Mouse (Mus musculus) frontal cortex, postnatal 14 days (tissue): Measurements from ENCODE around the gene Gm4787.
A peak's percentile ranks its signal among the peaks of the same experiment; 100 is the strongest.
"Not testable (repeated sequence)": the region's sequence is repeated elsewhere in the genome, so short reads cannot be mapped to it uniquely, and the experiment has no call there.

Source experiments
- DNase-seq, 2 experiments: peaks; one replicate each; pipeline ENCODE4 v3.0.0; 2022; ENCODE audit warnings: low spot score in 2 of 2

Gm4787 gene

DNA sequence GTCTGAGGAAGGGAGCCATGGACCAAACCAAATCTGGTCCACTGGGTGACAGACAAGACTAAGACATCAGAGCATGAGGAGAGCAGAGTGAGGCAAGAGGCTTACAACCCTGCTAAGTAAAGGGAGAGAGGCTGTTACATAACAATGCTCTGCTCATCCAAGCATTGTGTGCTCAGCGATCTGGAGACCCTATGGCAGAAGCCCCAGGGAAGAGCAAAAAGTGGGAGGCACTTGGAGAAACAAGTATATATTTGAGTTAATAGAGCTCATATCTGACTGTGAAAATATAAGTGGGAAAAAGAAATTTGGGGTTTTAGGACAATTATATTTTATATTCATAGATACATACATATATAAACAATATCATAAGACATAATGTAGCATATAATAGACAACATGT lies at the start of gene Gm4787:
Gm4787 (minus strand) TSS at position 101 of the 400 bp plus-strand sequence.
- not testable (repeated sequence) for DNase-seq

DNA sequence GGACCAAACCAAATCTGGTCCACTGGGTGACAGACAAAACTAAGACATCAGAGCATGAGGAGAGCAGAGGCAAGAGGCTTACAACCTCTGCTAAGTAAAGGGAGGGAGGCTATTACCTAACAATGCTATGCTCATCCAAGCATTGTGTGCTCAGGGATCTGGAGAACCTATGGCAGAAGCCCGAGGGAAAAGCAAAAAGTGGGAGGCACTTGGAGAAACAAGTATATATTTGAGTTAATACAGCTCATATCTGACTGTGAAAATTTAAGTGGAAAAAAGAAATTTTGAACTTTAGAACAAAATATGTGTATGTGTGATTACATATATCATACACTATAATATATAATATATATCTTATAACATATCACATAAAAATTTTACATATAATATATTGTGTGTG lies 42.6 kb upstream of the Gm4787 start, which contains the start of gene Adam4:
Adam4 (minus strand) TSS at position 101 of the 400 bp plus-strand sequence.
- DNase-seq: no peak

DNA sequence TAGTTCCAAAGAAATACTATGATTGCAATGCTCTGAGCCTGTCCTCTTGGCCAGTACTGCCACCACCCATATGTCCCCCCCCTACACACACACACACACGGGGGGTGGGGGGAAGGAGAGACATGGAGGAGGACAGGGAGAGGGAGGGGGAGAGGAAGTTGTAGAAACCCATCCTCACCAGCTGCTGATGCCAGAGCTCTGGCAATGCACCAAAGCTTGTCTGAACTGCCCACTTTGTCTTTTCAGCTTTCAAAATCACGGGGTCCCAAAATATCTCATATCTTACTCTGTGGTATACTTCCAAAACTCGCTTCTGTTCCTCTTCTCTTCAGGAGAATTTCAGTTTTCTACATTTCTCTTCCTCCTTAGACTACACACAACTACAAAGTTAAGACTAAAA lies 33.9 kb upstream of the Gm4787 start:
- no peak for DNase-seq

DNA sequence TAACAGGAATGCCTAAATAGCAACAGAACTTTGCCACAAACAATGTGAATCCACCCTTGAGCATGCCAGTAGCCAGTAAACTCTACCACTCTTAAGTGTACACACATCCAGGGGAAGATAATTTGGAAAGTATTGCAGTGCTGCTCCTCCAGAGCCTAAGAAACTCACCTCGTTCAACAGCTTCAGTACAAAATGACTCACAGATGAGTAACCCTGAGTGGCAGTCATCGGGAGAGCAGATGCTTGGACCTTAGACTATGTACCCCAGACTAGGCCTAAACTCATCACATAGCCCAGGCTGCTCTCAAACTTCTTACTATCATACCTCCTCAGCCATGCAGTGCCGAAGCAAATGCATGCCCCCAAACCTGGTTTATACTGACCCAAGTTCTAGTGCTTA lies 29.7 kb upstream of the Gm4787 start:
- DNase-seq: no peak

DNA sequence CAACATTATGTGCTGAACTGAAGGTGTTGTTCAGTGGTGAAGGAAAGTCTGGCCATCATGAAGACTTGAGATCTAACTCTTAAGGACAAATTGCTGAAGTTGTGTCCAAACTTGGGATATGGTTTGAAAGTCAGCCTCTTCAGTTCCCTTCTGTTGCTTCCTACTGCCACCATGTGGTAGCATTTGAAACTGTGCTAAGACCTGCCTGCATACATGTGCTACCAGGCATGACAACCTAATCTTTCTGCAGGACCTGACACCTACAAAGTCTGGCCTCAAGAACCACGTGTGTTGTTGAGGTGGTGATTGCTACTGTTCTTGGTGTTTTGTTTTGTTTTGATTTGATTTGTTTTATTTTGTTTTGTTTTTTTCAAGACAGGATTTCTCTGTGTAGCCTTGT lies 22.9 kb upstream of the Gm4787 start:
- DNase-seq: peak; percentile 29 to 69

DNA sequence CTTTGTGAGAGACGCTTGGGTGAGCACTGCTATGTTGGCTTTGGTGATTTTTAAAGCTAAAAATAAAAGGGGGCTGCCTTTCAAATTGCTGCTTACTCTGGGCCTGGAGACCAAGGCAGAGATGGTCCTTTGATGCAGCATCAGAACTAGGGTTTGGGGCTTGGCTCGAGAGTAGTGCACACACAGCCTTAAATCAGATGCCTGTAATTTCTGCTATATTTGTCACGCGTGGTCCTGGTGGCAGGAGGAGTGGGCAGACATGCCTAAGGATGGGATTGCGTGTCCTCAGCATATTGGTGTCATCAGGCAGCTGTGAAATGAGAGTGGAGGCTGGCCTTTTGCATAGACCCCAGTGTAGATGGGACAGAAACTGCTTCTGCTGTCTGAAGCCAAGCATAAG lies 45.4 kb downstream of the Gm4787 start:
- no peak for DNase-seq

DNA sequence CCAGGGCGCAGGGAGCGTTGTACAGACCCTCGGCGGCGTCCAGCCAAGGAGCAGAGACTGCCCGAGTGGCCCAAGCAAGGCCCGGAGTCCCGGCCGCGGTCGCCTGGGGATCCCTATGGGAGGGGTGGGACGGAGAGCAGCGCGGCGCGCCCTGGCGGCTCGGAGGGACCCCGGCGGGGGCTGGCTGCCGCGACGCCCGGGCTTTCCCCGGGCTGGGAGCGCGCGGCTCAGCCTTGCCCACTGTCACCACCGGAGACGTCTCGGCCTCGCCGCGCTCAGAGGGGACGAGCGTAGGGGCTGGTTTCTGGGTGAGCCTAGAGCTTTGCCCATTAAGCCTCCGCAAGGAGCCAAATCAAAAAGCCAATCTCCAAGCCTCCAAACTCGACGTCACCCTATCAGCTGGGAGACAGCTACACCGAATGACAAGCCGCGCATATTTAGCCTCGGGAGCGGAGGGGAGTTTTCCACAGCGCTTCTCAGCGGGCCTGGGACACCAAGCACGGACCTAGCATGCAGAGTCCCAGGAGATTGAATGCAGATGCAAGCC lies 46.3 kb downstream of the Gm4787 start, which contains the start of gene Slc8a3:
Slc8a3 (minus strand) TSS at position 306 of the 547 bp plus-strand sequence.
- DNase-seq: peak; percentile 62 to 65

DNA sequence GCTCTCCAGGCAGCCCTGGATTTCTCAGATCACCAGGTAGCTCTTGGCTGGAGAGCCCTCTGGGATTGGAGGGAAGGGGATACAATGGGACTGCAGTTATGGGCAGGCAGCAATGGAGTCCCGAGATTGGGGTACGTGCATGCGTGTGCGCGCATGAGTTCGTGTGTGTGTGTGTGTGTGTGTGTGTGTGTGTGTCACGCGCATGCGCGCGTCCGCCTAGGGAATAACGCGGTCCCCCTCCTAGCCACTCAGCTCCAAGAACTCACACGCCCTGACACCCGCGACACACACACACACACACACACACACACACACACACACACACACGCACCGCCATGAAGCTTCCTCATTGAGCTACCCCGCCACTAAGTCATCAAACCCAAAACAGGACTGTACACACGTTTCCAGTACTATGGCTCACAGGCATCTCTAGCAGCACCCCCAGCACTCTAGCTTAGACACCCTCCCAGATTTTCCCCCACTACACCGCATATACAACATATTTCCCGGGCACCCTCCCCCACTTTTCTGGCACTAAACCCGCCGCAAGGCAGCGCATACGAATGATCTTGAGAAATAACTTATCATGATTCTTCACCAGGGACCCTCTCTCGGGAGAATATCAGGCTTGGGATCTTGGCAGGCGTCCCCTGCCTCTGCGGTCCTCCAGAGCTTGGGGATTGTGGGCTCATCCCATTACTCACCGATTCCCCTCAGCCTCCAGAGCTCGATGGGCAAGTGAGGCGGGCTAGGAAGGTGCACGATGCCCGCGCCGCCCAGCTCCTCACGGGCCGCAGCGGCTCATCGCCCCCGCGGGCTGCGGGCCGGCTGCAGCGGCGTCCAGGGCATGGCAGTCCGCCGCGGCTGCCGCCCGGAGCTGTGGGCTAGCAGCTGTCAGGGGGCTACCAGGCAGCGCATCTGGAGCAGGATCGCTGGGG lies 47.1 kb downstream of the Gm4787 start:
- peak; percentile 56 to 57 for DNase-seq

DNA sequence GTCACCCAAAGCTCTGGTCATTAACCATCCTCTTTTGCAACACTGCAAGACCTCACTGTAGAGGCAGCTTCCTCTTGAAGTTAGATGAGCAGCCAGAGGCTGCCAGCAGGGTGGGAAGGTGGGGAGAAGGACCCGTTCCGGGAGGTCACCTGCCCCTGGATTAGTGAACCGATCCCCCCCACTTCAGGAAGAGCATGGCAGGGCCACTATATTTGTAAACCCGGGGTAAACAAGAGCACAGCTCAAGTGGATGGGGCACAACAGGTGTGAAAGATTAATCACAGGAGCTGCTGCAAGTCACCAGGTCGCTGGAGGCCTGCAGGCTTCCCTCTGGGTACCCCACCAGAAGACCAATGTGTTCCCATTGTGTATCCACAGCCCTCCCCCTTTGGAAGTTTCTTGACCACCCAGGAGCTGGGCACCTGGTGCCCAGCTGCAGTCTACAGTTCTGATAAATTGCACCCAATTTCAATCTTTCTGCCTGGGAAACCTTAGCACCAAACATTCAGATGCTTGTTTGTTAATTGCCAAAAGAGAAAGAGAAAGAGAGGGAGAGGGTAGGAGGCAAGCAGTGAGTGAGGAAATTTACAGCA lies 48.1 kb downstream of the Gm4787 start:
- DNase-seq: no peak
